Mouse (Mus musculus) ovary, adult 18-20 months (tissue): ENCODE results near the gene Mafg.

Source experiments
- DNase-seq: peaks from one replicate; pipeline ENCODE4 v3.0.0; 2022; ENCODE audit warnings: low spot score, mixed read lengths

The Mafg gene

GRCm38 (mm10) chr11:120623961-120624679 is 9.3 kb downstream of the Mafg start:
- DNase-seq = no peak

- DNase-seq = no peak
These were observed 10.6 kb downstream of the Mafg start for GRCm38 (mm10) chr11:120622805-120623204.

- no peak for DNase-seq
These were observed 13.2 kb downstream of the Mafg start for GRCm38 (mm10) chr11:120620195-120620594.

- DNase-seq = no peak
These were observed 14.5 kb downstream of the Mafg start for GRCm38 (mm10) chr11:120618619-120619535.

- DNase-seq = peak; percentile 84
These were observed 15.8 kb downstream of the Mafg start, which contains the start of gene Pcyt2 for GRCm38 (mm10) chr11:120617519-120618112. TSS of gene Pcyt2 (minus strand) at chr11:120617936.

GRCm38 (mm10) chr11:120616617-120617294 is 16.6 kb downstream of the Mafg start:
- no peak for DNase-seq

GRCm38 (mm10) chr11:120615606-120616203 is 17.7 kb downstream of the Mafg start:
- DNase-seq = no peak

GRCm38 (mm10) chr11:120615167-120615566 is 18.2 kb downstream of the Mafg start:
- no peak for DNase-seq

- DNase-seq = no peak
These were observed 19.4 kb downstream of the Mafg start for GRCm38 (mm10) chr11:120613976-120614375.

GRCm38 (mm10) chr11:120613481-120613972 is 19.9 kb downstream of the Mafg start:
- DNase-seq = no peak

GRCm38 (mm10) chr11:120612763-120613162 is 20.6 kb downstream of the Mafg start:
- DNase-seq = no peak

- DNase-seq = no peak
These were observed 22.8 kb downstream of the Mafg start for GRCm38 (mm10) chr11:120610477-120611046.

- DNase-seq = peak; percentile 58
These were observed 24.1 kb downstream of the Mafg start for GRCm38 (mm10) chr11:120609250-120609649.

GRCm38 (mm10) chr11:120608241-120609034 is 25.0 kb downstream of the Mafg start, which contains the start of gene Npb:
TSS of gene Npb (plus strand) at chr11:120608477.
- DNase-seq = no peak

GRCm38 (mm10) chr11:120606764-120607163 is 26.6 kb downstream of the Mafg start:
- DNase-seq = no peak

- DNase-seq = no peak
These were observed 27.7 kb downstream of the Mafg start for GRCm38 (mm10) chr11:120605667-120606066.

GRCm38 (mm10) chr11:120603545-120603944 is 29.9 kb downstream of the Mafg start:
- DNase-seq = no peak

- no peak for DNase-seq
These were observed 32.7 kb downstream of the Mafg start for GRCm38 (mm10) chr11:120600716-120601115.

- no peak for DNase-seq
These were observed 34.3 kb downstream of the Mafg start for GRCm38 (mm10) chr11:120598990-120599549.
